Mouse (Mus musculus) left cerebral cortex, postnatal 25 days (tissue): ENCODE measurements around the gene Sox6. TPM values are rescaled to one million over a fixed set of nuclear protein-coding genes. Genes with fewer than 3 reads are reported as not detected.

Experiments used
- total RNA-seq, 2 experiments: library from RNA; stranded (reverse); gene quantifications; 2 replicates each; pipeline ENCODE4 v1.2.3; 2021

Sox6 gene
- total RNA-seq, 2 experiments from 2014 or later: 25.7 to 33.0 TPM

Other genes with a start within 250 kb of the Sox6 start
- 10 to 100 TPM; 96.2 to 98.3 TPM for gene 1110004F10Rik, start 601 bp upstream of the Sox6 start, total RNA-seq
- 1 to 10 TPM; 3.8 to 4.6 TPM for gene Gm4353, start 45.8 kb upstream of the Sox6 start, total RNA-seq